Mouse (Mus musculus) small intestine, adult 2 months (tissue): ENCODE measurements around the gene Vcan.

Source experiments
- CTCF ChIP-seq: fragments of 200-500 bp; IDR thresholded peaks from 2 replicates; pipeline ENCODE4 v1.5.1; 2012; ENCODE audit warnings: low read depth, mild to moderate bottlenecking, control low read depth, inconsistent platforms, low read length, moderate library complexity, mixed read lengths; ENCODE audit not compliant: insufficient replicate concordance, insufficient read length; ENCODE audit errors: extremely low read depth
- POLR2A ChIP-seq: fragments of 200-500 bp; IDR thresholded peaks from 2 replicates; pipeline ENCODE4 v1.6.1; 2012; ENCODE audit warnings: low read depth, mild to moderate bottlenecking, control low read depth, inconsistent platforms, low read length, moderate library complexity

DNA sequence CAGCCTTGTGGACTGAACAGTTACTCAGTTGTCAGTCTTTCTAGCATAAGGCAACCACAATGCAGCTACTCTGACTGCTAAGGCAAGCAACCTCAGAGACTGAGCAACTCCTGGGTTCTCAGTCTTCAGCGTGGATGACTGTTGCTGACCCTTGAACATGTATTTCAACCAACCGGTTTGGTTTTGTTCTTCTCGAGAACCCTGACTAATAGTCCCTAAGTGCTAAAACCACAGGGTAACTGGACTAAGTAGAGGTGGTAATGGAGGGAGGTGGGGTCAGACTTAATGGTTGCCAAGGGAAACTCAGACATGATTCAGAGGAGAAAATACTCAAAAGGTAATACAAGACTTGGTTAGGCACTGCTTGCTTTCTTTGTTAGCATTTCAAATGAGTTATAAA is 105.3 kb downstream of the Vcan start:
- TF ChIP-seq CTCF (no peak), POLR2A (no peak)
